Mouse (Mus musculus): ENCODE results near the gene Slc22a22.

GRCm38 (mm10) chr15:57522160-57522559 lies 44.7 kb upstream of the Slc22a22 start:
- TF ChIP-seq POLR2A (IDR thresholded peaks at IDR 0.05; ENCODE audit: insufficient read depth, low read depth, low read length) (no peak), CTCF (IDR thresholded peaks at IDR 0.05; ENCODE audit: insufficient read depth, low read depth, low read length) (no peak)

Data from olfactory bulb, adult 2 months (tissue).